Mouse (Mus musculus) liver, embryonic 11.5 days (tissue): ENCODE results near the gene Fem1a. TPM values are rescaled to one million over a fixed set of nuclear protein-coding genes. Genes with fewer than 3 reads are reported as not detected.

Experiments used
- ATAC-seq: fragments of 200-750 bp; cut with Nextera tagmentation; replicated peaks from 2 replicates; pipeline ENCODE4 v1.8.0; 2017; ENCODE audit warnings: moderate number of reproducible peaks, mild to moderate bottlenecking, moderate TSS enrichment, moderate library complexity; ENCODE audit not compliant: low FRiP score
- DNase-seq: peaks from one replicate; pipeline ENCODE4 v3.0.0-alpha.2; 2017; ENCODE audit warnings: low spot score
- H3K27ac ChIP-seq: fragments of 300-500 bp; sonication (generic); 2 replicates; pipeline ENCODE4 v1.5.1; 2014; ENCODE audit warnings: mild to moderate bottlenecking, low read depth, low read length, control low read depth
- H3K27me3 ChIP-seq: fragments of 300-500 bp; sonication (generic); replicated peaks from 2 replicates; pipeline ENCODE4 v1.6.1; 2014; ENCODE audit warnings: low read length, mixed read lengths; ENCODE audit not compliant: control insufficient read depth, insufficient read depth
- H3K36me3 ChIP-seq: fragments of 300-500 bp; sonication (generic); 2 replicates; pipeline ENCODE4 v1.6.1; 2014; ENCODE audit warnings: mild to moderate bottlenecking, low read length, moderate library complexity, mixed read lengths; ENCODE audit not compliant: control insufficient read depth, insufficient read depth
- H3K4me1 ChIP-seq: fragments of 300-500 bp; sonication (generic); replicated peaks from 2 replicates; pipeline ENCODE4 v1.6.1; 2014; ENCODE audit warnings: low read length, mixed read lengths; ENCODE audit not compliant: control insufficient read depth, insufficient read depth
- H3K4me2 ChIP-seq: fragments of 300-500 bp; sonication (generic); 2 replicates; pipeline ENCODE4 v1.6.1; 2014; ENCODE audit warnings: mild to moderate bottlenecking, control low read depth, moderate library complexity
- H3K4me3 ChIP-seq: fragments of 300-500 bp; sonication (generic); 2 replicates; pipeline ENCODE4 v1.5.1; 2014; ENCODE audit warnings: low read depth, low read length, control low read depth
- H3K9ac ChIP-seq: fragments of 300-500 bp; sonication (generic); 2 replicates; pipeline ENCODE4 v1.6.1; 2014; ENCODE audit warnings: low read depth, low read length, control low read depth
- H3K9me3 ChIP-seq: fragments of 300-500 bp; sonication (generic); 2 replicates; pipeline ENCODE4 v1.6.1; 2016; ENCODE audit warnings: low read length, inconsistent platforms, mixed read lengths; ENCODE audit not compliant: control insufficient read depth
- WGBS: fragments of 180-500 bp; shearing (Covaris S2); extraction: QIAGEN DNeasy Blood & Tissue Kit; methylation state at CpG from one replicate; pipeline ENCODE4 v1.1.7; 2014; 5-methylcytosine and 5-hydroxymethylcytosine counted together
- polyA plus RNA-seq: library from polyadenylated mRNA; unstranded; fragments of >200 nt; fragmentation: Nextera tagmentation; extraction: Ambion mirVana; gene quantifications from 2 replicates; pipeline ENCODE4 v1.2.1, GENCODE M21; 2014

Gene Fem1a
- polyA plus RNA-seq, 1 experiment from 2014 or later = 15.0 TPM

GRCm38 (mm10) chr17:56218377-56219191 lies 38.0 kb upstream of the Fem1a start, which contains the start of gene Dpp9:
Gene Dpp9 (minus strand): TSS chr17:56218905.
- H3K4me2 ChIP-seq = peak within 1 kb of the TSS; percentile 92
- peak; percentile 86 for DNase-seq
- peaks cover 17% of the 10 kb centered on the region; the same call in 1 of the 2 replicates for H3K4me1 ChIP-seq
- WGBS = under 1% methylated on average over 78 of the region's 78 CpGs
- no peaks in the 10 kb centered on the region for H3K27me3 ChIP-seq
- H3K4me3 ChIP-seq = peak within 1 kb of the TSS; percentile 92
- H3K27ac ChIP-seq = peak within 1 kb of the TSS; percentile 78
- H3K36me3 ChIP-seq = peaks cover 2% of the 10 kb centered on the region; the same call in 1 of the 2 replicates
- ATAC-seq = peak; percentile 99
- H3K9me3 ChIP-seq = no peaks in the 10 kb centered on the region
- peak within 1 kb of the TSS; percentile 93 for H3K9ac ChIP-seq

GRCm38 (mm10) chr17:56219251-56219650 lies 37.4 kb upstream of the Fem1a start:
- Histone ChIP-seq H3K9ac (peak overlapping the region; percentile 93), H3K27me3 (no peaks in the 10 kb centered on the region), H3K4me2 (peak overlapping the region; percentile 92), H3K36me3 (peaks cover 2% of the 10 kb centered on the region; the same call in 1 of the 2 replicates), H3K4me3 (peak overlapping the region; percentile 92), H3K9me3 (no peaks in the 10 kb centered on the region), H3K4me1 (peaks cover 17% of the 10 kb centered on the region; the same call in 1 of the 2 replicates), H3K27ac (peak overlapping the region; percentile 78)
- WGBS = 35% methylated on average over 12 of the region's 12 CpGs
- ATAC-seq (no peak), DNase-seq (no peak)

- WGBS = 43% methylated on average over 3 of the region's 3 CpGs
- Histone ChIP-seq H3K27me3 (no peaks in the 10 kb centered on the region), H3K4me1 (peaks cover 17% of the 10 kb centered on the region; the same call in 1 of the 2 replicates), H3K36me3 (peaks cover 2% of the 10 kb centered on the region; the same call in 1 of the 2 replicates), H3K4me3 (no peak overlapping the region), H3K27ac (no peak overlapping the region), H3K9ac (no peak overlapping the region), H3K9me3 (no peaks in the 10 kb centered on the region), H3K4me2 (no peak overlapping the region)
- ATAC-seq (no peak), DNase-seq (no peak)
Observed at GRCm38 (mm10) chr17:56219805-56220204, 36.8 kb upstream of the Fem1a start.

GRCm38 (mm10) chr17:56224916-56225315 lies 31.7 kb upstream of the Fem1a start:
- H3K4me3 ChIP-seq = no peak overlapping the region
- 15% methylated on average over 1 of the region's 1 CpGs for WGBS
- no peaks in the 10 kb centered on the region for H3K9me3 ChIP-seq
- DNase-seq = no peak
- no peak overlapping the region for H3K27ac ChIP-seq
- no peak overlapping the region for H3K4me2 ChIP-seq
- no peaks in the 10 kb centered on the region for H3K4me1 ChIP-seq
- H3K36me3 ChIP-seq = no peaks in the 10 kb centered on the region
- ATAC-seq = no peak
- no peak overlapping the region for H3K9ac ChIP-seq
- H3K27me3 ChIP-seq = no peaks in the 10 kb centered on the region

- DNase-seq (no peak), ATAC-seq (no peak)
- Histone ChIP-seq H3K9ac (no peak overlapping the region), H3K36me3 (no peaks in the 10 kb centered on the region), H3K4me1 (no peaks in the 10 kb centered on the region), H3K27me3 (no peaks in the 10 kb centered on the region), H3K9me3 (no peaks in the 10 kb centered on the region), H3K27ac (no peak overlapping the region), H3K4me2 (no peak overlapping the region), H3K4me3 (no peak overlapping the region)
- 56% methylated on average over 3 of the region's 3 CpGs for WGBS
Observed at GRCm38 (mm10) chr17:56226566-56226965, 30.0 kb upstream of the Fem1a start.

GRCm38 (mm10) chr17:56229943-56230342 lies 26.7 kb upstream of the Fem1a start:
- 61% methylated on average over 10 of the region's 10 CpGs for WGBS
- Histone ChIP-seq H3K9me3 (no peaks in the 10 kb centered on the region), H3K4me1 (no peaks in the 10 kb centered on the region), H3K27ac (no peak overlapping the region), H3K4me2 (no peak overlapping the region), H3K9ac (no peak overlapping the region), H3K27me3 (no peaks in the 10 kb centered on the region), H3K4me3 (no peak overlapping the region), H3K36me3 (no peaks in the 10 kb centered on the region)
- DNase-seq = no peak
- ATAC-seq = no peak

GRCm38 (mm10) chr17:56233389-56233788 lies 23.2 kb upstream of the Fem1a start:
- DNase-seq (no peak), ATAC-seq (no peak)
- Histone ChIP-seq H3K27ac (no peak overlapping the region), H3K4me2 (no peak overlapping the region; the same call in 1 of the 2 replicates), H3K9me3 (no peaks in the 10 kb centered on the region), H3K36me3 (no peaks in the 10 kb centered on the region), H3K4me1 (no peaks in the 10 kb centered on the region), H3K4me3 (no peak overlapping the region), H3K27me3 (no peaks in the 10 kb centered on the region), H3K9ac (no peak overlapping the region)
- 56% methylated on average over 8 of the region's 8 CpGs for WGBS

- peak; percentile 58 for ATAC-seq
- Histone ChIP-seq H3K27me3 (no peaks in the 10 kb centered on the region), H3K4me1 (no peaks in the 10 kb centered on the region), H3K27ac (no peak overlapping the region), H3K4me2 (peak overlapping the region; percentile 18), H3K4me3 (no peak overlapping the region), H3K36me3 (no peaks in the 10 kb centered on the region), H3K9ac (no peak overlapping the region), H3K9me3 (no peaks in the 10 kb centered on the region)
- WGBS = 4% methylated on average over 14 of the region's 14 CpGs
- DNase-seq = peak; percentile 46
Observed at GRCm38 (mm10) chr17:56233818-56234469, 22.7 kb upstream of the Fem1a start.
